Mouse (Mus musculus): ENCODE results near the gene Slc16a12. TPM values are rescaled to one million over a fixed set of nuclear protein-coding genes. Genes with fewer than 3 reads are reported as not detected.

Slc16a12 gene
- total RNA-seq, 2 experiments from 2014 or later: 2.3 to 4.0 TPM

Small RNA genes lying within 50 kb of the gene (microRNA-seq; reads per million reads assigned to microRNA genes)
- 0 reads per million in 2 experiments for gene Gm27476

Other genes starting within 250 kb of the Slc16a12 start
- 10 to 100 TPM; 17.1 to 18.5 TPM for gene Lipa, start 219.8 kb downstream of the Slc16a12 start, total RNA-seq (2021)
- gene Ifit2, start 196.6 kb downstream of the Slc16a12 start, total RNA-seq (2021): 1 to 10 TPM; 6.9 to 8.1 TPM
- gene Ifit3, start 163.8 kb downstream of the Slc16a12 start, total RNA-seq (2021): 1 to 10 TPM; 4.5 to 6.4 TPM
- 1 to 10 TPM; 2.4 to 2.7 TPM for gene Ifit1bl1, start 145.3 kb downstream of the Slc16a12 start, total RNA-seq (2021)
- 1 to 10 TPM; 3.8 to 3.9 TPM for gene Ifit3b, start 139.3 kb downstream of the Slc16a12 start, total RNA-seq (2021)
- under 1 TPM; 0.35 to 0.65 TPM for gene Ifit1bl2, start 106.5 kb downstream of the Slc16a12 start, total RNA-seq (2021)
- gene Ifit1, start 106.4 kb downstream of the Slc16a12 start, total RNA-seq (2021): 1 to 10 TPM in 1 of 2 experiments, under 1 TPM in 1; 0.79 to 1.3 TPM
- gene Pank1, start 132.2 kb upstream of the Slc16a12 start, total RNA-seq (2021): 10 to 100 TPM; 21.5 to 22.0 TPM
- gene Kif20b, start 175.1 kb upstream of the Slc16a12 start, total RNA-seq (2021): 1 to 10 TPM in 1 of 2 experiments, under 1 TPM in 1; 0.63 to 1.1 TPM

Measured in left cerebral cortex, adult 18-20 months (tissue).